Mouse (Mus musculus) kidney, adult 18-20 months (tissue): ENCODE data around the gene Gabrr1.

Experiments used
- DNase-seq: peaks from one replicate; pipeline ENCODE4 v3.0.0; 2021

Gabrr1 gene

GRCm38 (mm10) chr4:33208881-33209841, 76.8 kb downstream of the Gabrr1 start, which contains the start of gene Srsf12:
Gene Srsf12 (plus strand): TSS chr4:33208991.
- peak; percentile 7 for DNase-seq
